Comparison of ENCODE assay signal across 15 mouse cellular contexts in genomic region chr13:28724300-28724699, GRCm38 (mm10).
DNase-seq lines count a peak whose midpoint lies in the region; ATAC-seq and TF ChIP-seq lines count a peak whose summit lies in the region.
"Had no signal": no experiment of that assay in that cellular context is flagged by ENCODE, and none has a peak within 500 bp of the region (broad histone marks: within the 10 kb centered on the region; RNA-seq: fewer than 3 reads in every experiment).

No protein-coding gene starts in this region.

- no peak overlapping the region for H3K9ac ChIP-seq in hindbrain, embryonic 13.5 days
- H3K9ac ChIP-seq in hindbrain, embryonic 16.5 days (ENCODE audit: low read depth, low read length) = no peak overlapping the region
- H3K9ac ChIP-seq: forebrain, postnatal 0 days; heart, embryonic 15.5 days; midbrain, embryonic 12.5 days; neural tube, embryonic 15.5 days had no signal

- no peak for ATAC-seq in hindbrain, embryonic 13.5 days (ENCODE audit: low FRiP score)
- no peak for ATAC-seq in hindbrain, embryonic 16.5 days
- ATAC-seq in activated CD4-positive, CD25-positive, alpha-beta regulatory T cell, adult 4 months = peak; percentile 58
- ATAC-seq: forebrain, postnatal 0 days had no signal

- H3K27ac ChIP-seq in hindbrain, embryonic 13.5 days = peak overlapping the region; percentile 42; the same call in 1 of the 2 replicates
- no peak overlapping the region for H3K27ac ChIP-seq in hindbrain, embryonic 16.5 days (ENCODE audit: low read depth, low read length)
- no peak overlapping the region for H3K27ac ChIP-seq in kidney, adult 2 months (ENCODE audit: insufficient read depth, low read depth, low read length)
- H3K27ac ChIP-seq: heart, embryonic 15.5 days; midbrain, embryonic 12.5 days; neural tube, embryonic 15.5 days had no signal

- DNase-seq in kidney, adult 2 months = peak; percentile 75
- peak; percentile 69 for DNase-seq in lung, postnatal 25 days (ENCODE audit: low spot score)
- DNase-seq in frontal cortex, postnatal 25 days (ENCODE audit: low spot score in 2 of 2) = no peak
- DNase-seq in adipocyte (ENCODE audit: low spot score) = no peak
- no peak for DNase-seq in right cerebral cortex, postnatal 25 days
- DNase-seq: cerebellum, adult 9-10 months; forebrain, postnatal 0 days; liver; thymus, adult 2 months had no signal

- no peaks in the 10 kb centered on the region for H3K27me3 ChIP-seq in hindbrain, embryonic 13.5 days
- no peaks in the 10 kb centered on the region for H3K27me3 ChIP-seq in hindbrain, embryonic 16.5 days (replicated peaks; ENCODE audit: control insufficient read depth, insufficient read depth, low read length)
- H3K27me3 ChIP-seq in kidney, adult 2 months (replicated peaks; ENCODE audit: control insufficient read depth, insufficient read depth, low read length) = no peaks in the 10 kb centered on the region
- H3K27me3 ChIP-seq: heart, embryonic 15.5 days; midbrain, embryonic 12.5 days; neural tube, embryonic 15.5 days had no signal

- peaks cover 38% of the 10 kb centered on the region for H3K4me1 ChIP-seq in hindbrain, embryonic 13.5 days (replicated peaks)
- peaks cover 13% of the 10 kb centered on the region for H3K4me1 ChIP-seq in hindbrain, embryonic 16.5 days (ENCODE audit: control insufficient read depth, insufficient read depth, low read depth, low read length)
- H3K4me1 ChIP-seq in kidney, adult 2 months (ENCODE audit: control insufficient read depth, insufficient read depth, low read length) = peaks cover 4% of the 10 kb centered on the region; the same call in 1 of the 2 replicates

- H3K4me2 ChIP-seq in hindbrain, embryonic 13.5 days = no peak overlapping the region
- no peak overlapping the region for H3K4me2 ChIP-seq in hindbrain, embryonic 16.5 days (ENCODE audit: low read length)
- H3K4me2 ChIP-seq: heart, embryonic 15.5 days; midbrain, embryonic 12.5 days; neural tube, embryonic 15.5 days had no signal

- no peaks in the 10 kb centered on the region for H3K36me3 ChIP-seq in hindbrain, embryonic 13.5 days
- no peaks in the 10 kb centered on the region for H3K36me3 ChIP-seq in hindbrain, embryonic 16.5 days (ENCODE audit: control insufficient read depth, insufficient read depth, low read length)
- no peaks in the 10 kb centered on the region for H3K36me3 ChIP-seq in kidney, adult 2 months (ENCODE audit: control insufficient read depth, insufficient read depth, low read length)
- H3K36me3 ChIP-seq: heart, embryonic 15.5 days; midbrain, embryonic 12.5 days; neural tube, embryonic 15.5 days had no signal

- no peak for TF ChIP-seq CTCF in kidney, adult 2 months (conservative IDR thresholded peaks at IDR 0.05; ENCODE audit: insufficient read depth, insufficient read length, low read depth, low read length)

- no peak overlapping the region for H3K4me3 ChIP-seq in hindbrain, embryonic 13.5 days
- no peak overlapping the region for H3K4me3 ChIP-seq in hindbrain, embryonic 16.5 days (ENCODE audit: low read length)
- H3K4me3 ChIP-seq in kidney, adult 2 months (ENCODE audit: insufficient read depth, low read depth, low read length) = no peak overlapping the region
- H3K4me3 ChIP-seq: heart, embryonic 15.5 days; midbrain, embryonic 12.5 days; neural tube, embryonic 15.5 days had no signal

- TF ChIP-seq POLR2A in kidney, adult 2 months (IDR thresholded peaks at IDR 0.05; ENCODE audit: low read depth, low read length) = no peak

- H3K9me3 ChIP-seq in hindbrain, embryonic 13.5 days = no peaks in the 10 kb centered on the region
- no peaks in the 10 kb centered on the region for H3K9me3 ChIP-seq in hindbrain, embryonic 16.5 days (ENCODE audit: control insufficient read depth, low read length)
- H3K9me3 ChIP-seq: heart, embryonic 15.5 days; midbrain, embryonic 12.5 days; neural tube, embryonic 15.5 days had no signal

- WGBS in hindbrain, embryonic 13.5 days = 74% methylated on average over 3 of the region's 3 CpGs
- WGBS in hindbrain, embryonic 16.5 days = 73% methylated on average over 3 of the region's 3 CpGs
- 73% methylated on average over 3 of the region's 3 CpGs for WGBS in kidney, adult 2 months

Comparison
In these comparisons a context has a peak if more than half of its experiments do, and no peak if none do; other contexts are left out.
1. DNase-seq: peak in kidney, adult 2 months (single experiment) and lung, postnatal 25 days (single experiment); none in frontal cortex, postnatal 25 days (0 of 2), adipocyte (single experiment) and right cerebral cortex, postnatal 25 days (single experiment).